Mouse (Mus musculus): Measurements from ENCODE around the gene Napsa. TPM values are rescaled to one million over a fixed set of nuclear protein-coding genes. Genes with fewer than 3 reads are reported as not detected.

The Napsa gene
- 2.1 and 3.6 TPM in 2 replicates for polyA plus RNA-seq (2015; fragmentation: Nextera tagmentation; extraction: Ambion mirVana)

DNA sequence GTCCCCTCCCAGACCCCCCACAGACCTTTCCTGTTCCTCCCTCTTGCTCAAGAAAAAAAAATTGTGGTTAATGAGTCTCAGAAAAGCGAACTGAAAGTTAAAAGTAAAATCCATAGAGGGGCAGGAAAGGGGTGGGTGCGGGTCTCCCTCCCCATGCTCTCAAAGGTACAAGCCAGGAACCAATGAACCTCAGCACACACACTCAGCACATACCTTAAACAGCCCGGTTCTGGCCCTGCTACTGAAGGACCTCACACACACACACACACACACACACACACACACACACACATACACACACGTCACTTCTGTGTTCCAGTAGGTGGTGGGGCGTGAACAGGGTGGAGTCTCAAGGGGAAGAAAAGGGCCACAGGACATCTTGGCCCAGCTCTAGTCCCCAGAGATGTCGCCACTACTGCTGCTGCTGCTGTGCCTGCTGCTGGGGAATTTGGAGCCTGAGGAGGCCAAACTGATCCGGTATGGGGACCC, at the start of gene Napsa:
Gene Napsa, plus strand, starts transcription at position 168 of the 489 bp plus-strand sequence.
- no peak within 1 kb of the TSS for H3K9ac ChIP-seq
- no peak for ATAC-seq (ENCODE audit: insufficient number of reproducible peaks, low FRiP score, low TSS enrichment, low read depth)
- H3K27ac ChIP-seq: no peak within 1 kb of the TSS
- no peaks in the 10 kb centered on the region for H3K27me3 ChIP-seq
- H3K4me3 ChIP-seq: no peak within 1 kb of the TSS
- no peaks in the 10 kb centered on the region for H3K4me1 ChIP-seq
- no peaks in the 10 kb centered on the region for H3K36me3 ChIP-seq
- 25% methylated on average over 7 of the region's 7 CpGs for WGBS
- H3K4me2 ChIP-seq: no peak within 1 kb of the TSS
- H3K9me3 ChIP-seq: no peaks in the 10 kb centered on the region

DNA sequence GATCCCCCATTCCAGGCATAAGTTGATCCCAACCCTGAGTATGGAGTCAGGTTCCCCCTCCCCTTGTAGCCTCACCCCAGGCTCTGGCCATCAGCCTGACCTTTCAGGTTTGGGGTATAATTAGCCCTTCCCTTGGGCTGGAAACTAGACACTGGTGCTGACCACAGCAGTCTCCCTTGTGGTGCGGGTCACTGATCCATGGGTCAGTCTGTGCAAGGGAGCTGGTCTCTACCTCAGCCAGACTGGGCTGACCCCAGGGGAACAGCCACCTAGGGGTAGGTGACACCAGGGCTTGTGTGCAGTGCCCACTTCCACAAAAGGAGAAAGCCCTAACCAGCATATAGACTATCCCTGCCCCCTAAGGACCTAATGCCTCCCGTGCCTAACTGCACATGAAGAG, 49.1 kb upstream of the Napsa start:
- no peak overlapping the region for H3K4me3 ChIP-seq
- WGBS: 60% methylated on average over 2 of the region's 2 CpGs
- H3K4me2 ChIP-seq: no peak overlapping the region
- H3K9ac ChIP-seq: no peak overlapping the region
- H3K27me3 ChIP-seq: peaks cover 64% of the 10 kb centered on the region
- no peak for ATAC-seq (ENCODE audit: insufficient number of reproducible peaks, low FRiP score, low TSS enrichment, low read depth)
- no peaks in the 10 kb centered on the region for H3K9me3 ChIP-seq
- H3K27ac ChIP-seq: no peak overlapping the region
- H3K36me3 ChIP-seq: no peaks in the 10 kb centered on the region
- H3K4me1 ChIP-seq: peaks cover 20% of the 10 kb centered on the region

DNA sequence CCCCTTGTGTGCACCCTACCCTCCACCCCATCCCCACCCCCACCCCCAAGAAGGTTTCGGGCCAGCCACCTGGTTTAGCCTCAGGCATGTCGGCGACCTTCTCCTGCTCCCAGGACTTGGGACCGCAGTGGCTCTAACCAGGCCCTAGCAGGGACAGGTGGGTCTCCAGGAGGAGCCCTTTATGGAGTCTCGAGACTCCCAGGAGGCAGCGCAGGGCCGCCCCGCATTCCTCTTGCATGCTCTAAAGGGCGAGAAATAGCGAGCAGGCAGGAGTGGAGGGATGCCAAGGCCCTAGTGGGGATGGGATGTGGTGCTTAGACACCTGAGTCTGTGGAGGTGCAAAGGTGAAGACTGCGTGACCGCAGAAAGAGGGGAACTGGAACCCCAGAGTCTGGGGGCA, 47.7 kb upstream of the Napsa start, which contains the start of gene Mybpc2:
Gene Mybpc2, minus strand, starts transcription at position 155 of the 400 bp plus-strand sequence.
- no peak for ATAC-seq (ENCODE audit: insufficient number of reproducible peaks, low FRiP score, low TSS enrichment, low read depth)
- Histone ChIP-seq H3K27me3 (peaks cover 74% of the 10 kb centered on the region), H3K4me3 (0 out of 2 replicates have a peak within 1 kb of the TSS, but pooled peaks have one; percentile 4), H3K4me2 (peak within 1 kb of the TSS; percentile 29), H3K4me1 (peaks cover 22% of the 10 kb centered on the region), H3K27ac (no peak within 1 kb of the TSS), H3K9ac (no peak within 1 kb of the TSS), H3K9me3 (no peaks in the 10 kb centered on the region), H3K36me3 (no peaks in the 10 kb centered on the region)
- WGBS: 23% methylated on average over 12 of the region's 12 CpGs

DNA sequence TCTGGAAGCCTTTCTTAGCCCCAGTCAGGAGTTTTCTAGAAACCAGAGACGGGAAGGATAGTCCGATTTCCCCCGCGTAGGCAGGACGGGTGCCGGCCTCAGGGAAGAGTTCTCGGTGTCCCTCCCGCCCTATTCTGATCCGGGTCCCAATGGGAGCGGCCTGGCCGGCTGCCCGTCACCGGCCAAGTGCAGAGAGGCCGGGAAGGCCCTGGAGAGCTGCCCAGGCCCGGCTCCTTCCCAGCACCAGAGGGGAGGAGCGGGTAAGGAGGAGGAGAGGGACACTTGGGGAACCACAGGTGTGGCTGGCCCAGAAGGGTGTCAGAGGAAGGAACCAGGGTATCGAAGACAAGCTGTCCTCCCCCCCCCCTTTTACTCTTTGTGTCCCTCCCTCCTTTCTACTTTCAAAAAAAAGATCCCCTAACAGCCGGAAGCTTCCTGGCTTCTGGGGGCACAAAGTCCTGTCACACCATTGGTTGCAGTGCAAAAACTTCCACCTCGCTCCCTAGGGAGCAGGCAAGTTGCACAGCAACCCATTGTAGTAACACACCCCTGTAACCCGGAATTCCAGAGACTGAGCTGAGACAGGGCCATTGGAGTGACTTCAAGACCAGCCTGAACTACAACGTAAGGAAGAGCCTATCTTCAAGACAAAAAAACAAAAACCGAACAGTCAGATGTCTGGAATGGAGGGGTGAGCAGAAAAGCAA, 46.9 kb upstream of the Napsa start:
- no peak for ATAC-seq (ENCODE audit: insufficient number of reproducible peaks, low FRiP score, low TSS enrichment, low read depth)
- 15% methylated on average over 22 of the region's 22 CpGs for WGBS
- Histone ChIP-seq H3K27ac (no peak overlapping the region), H3K36me3 (no peaks in the 10 kb centered on the region), H3K4me2 (peak overlapping the region; percentile 29), H3K27me3 (peaks cover 74% of the 10 kb centered on the region), H3K9ac (no peak overlapping the region), H3K9me3 (no peaks in the 10 kb centered on the region), H3K4me3 (0 out of 2 replicates have a peak overlapping the region, but pooled peaks have one; percentile 4), H3K4me1 (peaks cover 22% of the 10 kb centered on the region)

DNA sequence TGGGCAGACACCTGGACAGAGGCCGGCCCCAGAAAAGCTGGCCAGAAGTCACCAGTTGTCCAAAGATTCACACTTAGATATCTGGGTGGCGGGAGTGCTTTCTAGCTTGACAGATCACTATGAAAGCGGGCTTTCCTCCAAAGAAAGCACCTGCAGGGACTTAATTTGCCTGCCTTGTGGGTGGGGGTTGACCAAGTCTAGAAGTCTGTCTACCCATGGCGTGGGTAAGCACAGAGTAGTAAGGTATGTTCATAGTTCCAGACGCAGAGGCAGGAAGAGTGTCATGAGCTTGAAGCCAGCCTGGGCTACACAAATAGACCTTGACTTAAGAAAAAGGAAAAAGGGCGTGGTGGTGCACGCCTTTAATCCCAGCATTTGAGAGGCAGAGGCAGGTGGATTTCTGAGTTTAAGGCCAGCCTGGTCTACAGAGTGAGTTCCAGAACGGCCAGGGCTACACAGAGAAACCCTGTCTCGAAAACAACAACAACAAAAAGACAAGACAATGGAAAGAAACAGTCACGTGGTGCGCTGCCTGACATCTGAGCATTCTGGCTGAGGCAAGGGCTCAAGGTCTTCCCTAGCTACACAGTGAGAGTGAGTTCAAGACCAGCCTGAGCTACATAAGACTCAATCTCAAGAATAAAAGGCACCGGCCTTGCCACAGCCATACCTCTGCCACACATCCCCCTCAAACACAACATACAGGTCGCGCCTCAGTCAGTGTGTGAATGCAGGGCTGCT, 45.6 kb upstream of the Napsa start:
- Histone ChIP-seq H3K9me3 (no peaks in the 10 kb centered on the region), H3K4me3 (no peak overlapping the region), H3K36me3 (no peaks in the 10 kb centered on the region), H3K4me1 (peaks cover 19% of the 10 kb centered on the region), H3K27me3 (peaks cover 68% of the 10 kb centered on the region), H3K4me2 (no peak overlapping the region), H3K9ac (no peak overlapping the region), H3K27ac (no peak overlapping the region)
- WGBS: 87% methylated on average over 14 of the region's 14 CpGs
- no peak for ATAC-seq (ENCODE audit: insufficient number of reproducible peaks, low FRiP score, low TSS enrichment, low read depth)

DNA sequence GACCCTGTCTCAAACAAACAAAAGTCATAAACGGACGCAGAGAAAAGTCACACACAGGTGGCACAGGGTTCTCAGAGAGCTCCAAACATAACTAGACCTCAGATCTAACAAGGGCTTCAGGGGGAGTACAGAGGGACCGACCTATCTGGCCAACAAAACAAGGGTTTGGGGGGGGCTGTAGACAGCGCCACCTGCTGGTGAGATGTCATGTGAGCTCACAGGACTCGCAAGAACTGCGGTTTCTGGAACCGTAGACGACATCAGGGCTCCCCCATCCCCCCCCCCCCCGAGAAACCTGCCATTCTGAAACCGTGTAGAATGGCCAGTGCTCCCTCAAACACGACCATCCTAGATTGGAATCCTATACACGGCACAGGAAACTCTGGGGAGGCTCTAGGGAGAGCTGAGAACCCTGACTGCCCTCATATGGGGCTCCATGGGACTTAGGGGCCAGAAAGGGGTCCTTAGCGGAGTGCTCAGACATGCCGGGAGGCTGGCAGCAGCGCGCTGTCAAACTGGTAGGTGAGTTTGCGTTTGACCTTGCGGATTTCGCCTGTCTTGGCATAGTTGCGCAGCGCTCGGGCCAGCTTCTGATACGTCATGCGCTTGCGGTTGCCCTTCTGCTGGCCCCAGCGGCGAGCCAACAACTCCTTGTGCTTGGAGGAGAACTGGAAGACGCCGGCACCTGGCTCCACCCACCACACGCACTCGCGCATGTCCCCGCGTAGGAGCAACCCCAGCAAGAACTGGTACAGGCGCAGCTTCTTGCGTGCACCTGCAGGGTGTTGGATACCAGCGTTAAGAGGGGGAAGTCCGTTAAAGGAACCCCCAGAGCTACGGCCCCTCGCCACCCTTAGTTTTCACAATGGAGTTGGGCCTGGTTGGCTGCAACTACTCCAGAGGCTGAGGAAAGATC, 44.4 kb upstream of the Napsa start:
- H3K4me1 ChIP-seq: peaks cover 16% of the 10 kb centered on the region
- peak overlapping the region; percentile 81 for H3K4me2 ChIP-seq
- WGBS: 4% methylated on average over 40 of the region's 40 CpGs
- H3K36me3 ChIP-seq: peaks cover 6% of the 10 kb centered on the region
- 0 out of 2 replicates have a peak overlapping the region, but pooled peaks have one; percentile 23 for H3K9ac ChIP-seq
- H3K4me3 ChIP-seq: peak overlapping the region; percentile 40
- H3K27ac ChIP-seq: no peak overlapping the region
- no peak for ATAC-seq (ENCODE audit: insufficient number of reproducible peaks, low FRiP score, low TSS enrichment, low read depth)
- peaks cover 56% of the 10 kb centered on the region for H3K27me3 ChIP-seq
- H3K9me3 ChIP-seq: no peaks in the 10 kb centered on the region

DNA sequence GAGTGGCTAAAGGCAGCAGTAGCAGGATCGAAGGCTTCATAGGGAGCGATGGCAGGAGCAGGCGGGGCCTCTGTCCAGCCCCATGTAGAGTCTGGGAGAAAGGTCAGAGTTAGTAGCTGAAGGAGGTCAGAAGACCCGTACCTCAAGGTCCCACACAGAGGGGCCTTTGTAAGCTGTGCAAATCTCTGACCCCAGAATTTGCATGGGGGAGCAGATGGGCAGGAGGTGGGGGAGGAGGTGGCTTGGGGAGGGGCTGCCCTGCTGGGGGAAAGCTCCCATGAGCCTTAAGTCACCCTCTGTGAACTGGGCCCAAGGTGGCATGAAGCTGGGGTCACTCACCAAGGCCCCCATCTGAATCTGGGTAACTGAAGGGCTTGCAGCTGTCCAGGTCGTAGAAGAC, 42.7 kb upstream of the Napsa start:
- Histone ChIP-seq H3K27ac (no peak overlapping the region), H3K4me3 (no peak overlapping the region), H3K4me2 (no peak overlapping the region), H3K9me3 (no peaks in the 10 kb centered on the region), H3K27me3 (peaks cover 38% of the 10 kb centered on the region), H3K4me1 (peaks cover 15% of the 10 kb centered on the region), H3K36me3 (peaks cover 23% of the 10 kb centered on the region), H3K9ac (no peak overlapping the region)
- 66% methylated on average over 5 of the region's 5 CpGs for WGBS
- no peak for ATAC-seq (ENCODE audit: insufficient number of reproducible peaks, low FRiP score, low TSS enrichment, low read depth)

DNA sequence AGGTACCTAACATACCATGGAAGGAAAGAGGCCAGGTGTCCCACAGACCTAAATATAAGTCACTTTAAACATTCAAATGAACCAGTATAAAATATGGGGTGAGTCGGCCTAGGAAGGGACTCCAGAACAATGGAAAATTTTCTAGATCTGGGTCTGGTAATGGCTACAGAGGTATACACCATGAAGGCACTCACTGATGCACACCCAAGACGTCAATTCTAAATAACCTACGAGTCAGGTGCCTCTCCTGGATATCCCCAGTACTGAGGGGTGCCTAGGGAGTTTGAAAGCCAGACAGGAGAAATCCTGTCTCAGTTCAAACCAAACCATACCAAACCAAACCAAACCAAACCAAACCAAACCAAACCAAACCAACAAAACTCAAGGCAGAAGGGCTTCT, 41.7 kb upstream of the Napsa start:
- H3K9ac ChIP-seq: no peak overlapping the region
- WGBS: 70% methylated on average over 3 of the region's 3 CpGs
- H3K9me3 ChIP-seq: no peaks in the 10 kb centered on the region
- H3K27ac ChIP-seq: no peak overlapping the region
- no peak overlapping the region for H3K4me3 ChIP-seq
- no peak for ATAC-seq (ENCODE audit: insufficient number of reproducible peaks, low FRiP score, low TSS enrichment, low read depth)
- H3K4me2 ChIP-seq: no peak overlapping the region
- H3K36me3 ChIP-seq: peaks cover 33% of the 10 kb centered on the region
- peaks cover 7% of the 10 kb centered on the region for H3K4me1 ChIP-seq
- H3K27me3 ChIP-seq: peaks cover 28% of the 10 kb centered on the region

DNA sequence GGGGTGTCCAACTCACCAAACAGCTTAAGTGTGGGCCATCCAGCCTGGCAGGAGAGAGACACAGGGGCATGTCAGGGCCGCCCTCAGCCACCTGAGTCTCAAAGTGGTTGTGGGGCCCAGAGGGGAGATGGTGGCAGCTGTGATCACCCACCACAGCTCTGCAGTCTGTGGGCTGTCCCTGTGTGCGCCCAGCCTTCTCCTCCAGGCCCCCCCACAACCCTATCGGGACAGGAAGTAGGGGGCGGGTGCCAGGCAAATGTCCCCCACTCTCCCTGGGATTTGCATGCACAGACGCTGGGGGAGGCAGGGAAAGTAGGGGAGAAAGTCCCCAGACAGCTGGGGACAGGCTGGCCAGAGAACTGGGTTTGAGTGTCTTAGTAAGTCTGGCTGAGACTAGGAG, 41.0 kb upstream of the Napsa start:
- no peak overlapping the region for H3K27ac ChIP-seq
- no peak overlapping the region for H3K9ac ChIP-seq
- H3K27me3 ChIP-seq: peaks cover 21% of the 10 kb centered on the region
- WGBS: 40% methylated on average over 5 of the region's 5 CpGs
- H3K4me1 ChIP-seq: peaks cover 7% of the 10 kb centered on the region
- ATAC-seq (ENCODE audit: insufficient number of reproducible peaks, low FRiP score, low TSS enrichment, low read depth): no peak
- H3K9me3 ChIP-seq: no peaks in the 10 kb centered on the region
- H3K4me2 ChIP-seq: no peak overlapping the region
- H3K36me3 ChIP-seq: peaks cover 40% of the 10 kb centered on the region
- no peak overlapping the region for H3K4me3 ChIP-seq

DNA sequence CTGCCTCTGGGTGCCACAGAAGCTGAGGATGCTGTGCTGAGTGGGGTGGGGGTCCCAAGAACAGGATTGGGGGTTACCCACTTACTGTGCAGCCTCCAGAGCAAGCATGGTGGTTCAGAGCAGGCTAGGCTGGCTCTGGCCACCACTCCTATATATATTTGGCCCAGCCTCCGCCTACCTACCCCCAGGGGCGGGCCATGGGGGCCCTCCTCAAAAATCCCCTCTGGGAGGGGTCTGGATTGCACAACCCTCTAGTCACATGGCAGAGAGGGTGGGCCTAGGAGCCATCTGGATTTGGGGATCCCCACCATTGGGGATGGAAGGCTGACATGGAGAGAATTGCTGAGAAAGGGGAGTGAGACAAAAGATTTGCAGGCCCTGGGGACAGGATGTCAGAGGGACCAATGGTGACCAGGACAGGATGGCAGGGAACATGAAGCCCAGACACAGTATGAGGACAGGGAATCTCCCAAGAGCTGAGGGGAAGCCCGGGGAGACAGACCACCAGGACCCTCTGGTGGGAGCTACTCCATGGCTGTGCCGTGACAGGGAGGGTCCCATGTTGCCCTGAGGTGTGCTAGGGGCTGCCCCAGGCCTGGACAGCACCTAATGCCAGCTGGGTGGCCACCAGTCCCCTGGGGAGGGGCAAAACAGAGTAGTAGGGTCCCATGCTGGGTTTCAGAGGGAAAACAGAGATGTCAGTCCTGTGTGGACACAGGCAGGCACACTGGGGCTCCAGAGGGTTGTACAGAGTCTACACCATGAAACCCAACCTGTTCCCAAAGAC, 40.0 kb upstream of the Napsa start, which contains the start of gene Spib:
Gene Spib, minus strand, starts transcription at position 126 of the 787 bp plus-strand sequence.
- Histone ChIP-seq H3K27ac (no peak within 1 kb of the TSS), H3K4me1 (peaks cover 10% of the 10 kb centered on the region), H3K4me3 (no peak within 1 kb of the TSS), H3K4me2 (no peak within 1 kb of the TSS), H3K36me3 (peaks cover 49% of the 10 kb centered on the region), H3K9ac (no peak within 1 kb of the TSS), H3K27me3 (peaks cover 12% of the 10 kb centered on the region), H3K9me3 (no peaks in the 10 kb centered on the region)
- 76% methylated on average over 4 of the region's 4 CpGs for WGBS
- no peak for ATAC-seq (ENCODE audit: insufficient number of reproducible peaks, low FRiP score, low TSS enrichment, low read depth)

Data from limb, embryonic 15.5 days (tissue).